Mouse (Mus musculus): ENCODE measurements around the gene Ctsd. TPM values are rescaled to one million over a fixed set of nuclear protein-coding genes. Genes with fewer than 3 reads are reported as not detected.

Ctsd gene
- polyA plus RNA-seq, 1 experiment from 2014 or later = 453 TPM

DNA sequence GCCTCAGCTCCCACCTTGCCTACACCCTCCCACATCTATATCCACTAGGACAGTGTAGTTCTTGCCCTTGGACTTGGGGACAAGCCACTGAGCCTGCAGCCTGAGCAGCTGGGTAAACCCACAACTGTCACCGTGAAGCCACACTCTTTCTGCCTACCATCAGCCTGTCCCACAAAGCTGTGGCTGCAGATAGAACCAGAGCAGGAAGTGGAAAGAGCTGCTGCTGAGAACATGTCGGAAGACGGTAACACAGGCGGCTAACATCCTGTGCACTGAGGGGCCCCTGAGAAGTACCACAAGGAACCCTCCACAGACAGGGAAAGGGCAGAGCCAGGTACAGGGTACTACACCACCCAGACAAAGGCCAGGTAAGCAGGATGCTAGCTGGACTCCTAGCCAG lies 6.7 kb downstream of the Ctsd start:
- Histone ChIP-seq H3K9me3 (ENCODE audit: low read length) (no peaks in the 10 kb centered on the region), H3K4me1 (ENCODE audit: insufficient read depth, low read length) (peaks cover 9% of the 10 kb centered on the region; the same call in 1 of the 2 replicates), H3K36me3 (ENCODE audit: insufficient read depth, low read length) (peaks cover 90% of the 10 kb centered on the region), H3K27me3 (ENCODE audit: insufficient read depth, low read length) (no peaks in the 10 kb centered on the region), H3K4me3 (ENCODE audit: low read length) (no peak overlapping the region), H3K4me2 (replicated peaks; ENCODE audit: low read depth, low read length) (no peak overlapping the region), H3K9ac (replicated peaks; ENCODE audit: low read length) (no peak overlapping the region), H3K27ac (ENCODE audit: low read length) (no peak overlapping the region)
- ATAC-seq (ENCODE audit: low FRiP score, low TSS enrichment) = no peak
- 90% methylated on average over 4 of the region's 4 CpGs for WGBS

GRCm38 (mm10) chr7:142379186-142379585 lies 8.7 kb downstream of the Ctsd start:
- Histone ChIP-seq H3K9me3 (ENCODE audit: low read length) (no peaks in the 10 kb centered on the region), H3K9ac (replicated peaks; ENCODE audit: low read length) (no peak overlapping the region), H3K27ac (ENCODE audit: low read length) (no peak overlapping the region), H3K4me3 (ENCODE audit: low read length) (no peak overlapping the region), H3K4me2 (replicated peaks; ENCODE audit: low read depth, low read length) (no peak overlapping the region), H3K4me1 (ENCODE audit: insufficient read depth, low read length) (no peaks in the 10 kb centered on the region), H3K36me3 (ENCODE audit: insufficient read depth, low read length) (peaks cover 86% of the 10 kb centered on the region), H3K27me3 (ENCODE audit: insufficient read depth, low read length) (no peaks in the 10 kb centered on the region)
- ATAC-seq (ENCODE audit: low FRiP score, low TSS enrichment) = no peak
- 79% methylated on average over 6 of the region's 6 CpGs for WGBS

GRCm38 (mm10) chr7:142377233-142377925 lies 10.5 kb downstream of the Ctsd start:
- Histone ChIP-seq H3K27me3 (ENCODE audit: insufficient read depth, low read length) (no peaks in the 10 kb centered on the region), H3K9ac (replicated peaks; ENCODE audit: low read length) (no peak overlapping the region), H3K4me1 (ENCODE audit: insufficient read depth, low read length) (peaks cover 9% of the 10 kb centered on the region; the same call in 1 of the 2 replicates), H3K4me2 (replicated peaks; ENCODE audit: low read depth, low read length) (no peak overlapping the region), H3K27ac (ENCODE audit: low read length) (no peak overlapping the region), H3K36me3 (ENCODE audit: insufficient read depth, low read length) (peaks cover 69% of the 10 kb centered on the region), H3K4me3 (ENCODE audit: low read length) (no peak overlapping the region), H3K9me3 (ENCODE audit: low read length) (no peaks in the 10 kb centered on the region)
- no peak for ATAC-seq (ENCODE audit: low FRiP score, low TSS enrichment)
- WGBS = 94% methylated on average over 14 of the region's 14 CpGs

- WGBS = 59% methylated on average over 4 of the region's 4 CpGs
These were observed 11.7 kb downstream of the Ctsd start for GRCm38 (mm10) chr7:142376096-142376495.

GRCm38 (mm10) chr7:142375261-142375724 lies 12.5 kb downstream of the Ctsd start:
- Histone ChIP-seq H3K27me3 (ENCODE audit: insufficient read depth, low read length) (peaks cover 15% of the 10 kb centered on the region), H3K4me2 (replicated peaks; ENCODE audit: low read depth, low read length) (no peak overlapping the region), H3K36me3 (ENCODE audit: insufficient read depth, low read length) (peaks cover 48% of the 10 kb centered on the region), H3K4me1 (ENCODE audit: insufficient read depth, low read length) (peaks cover 19% of the 10 kb centered on the region), H3K4me3 (ENCODE audit: low read length) (no peak overlapping the region), H3K9me3 (ENCODE audit: low read length) (no peaks in the 10 kb centered on the region), H3K9ac (replicated peaks; ENCODE audit: low read length) (no peak overlapping the region), H3K27ac (ENCODE audit: low read length) (no peak overlapping the region)
- 64% methylated on average over 6 of the region's 6 CpGs for WGBS
- ATAC-seq (ENCODE audit: low FRiP score, low TSS enrichment) = no peak

More at GRCm38 (mm10) chr7:142376096-142376495, 11.7 kb downstream of the Ctsd start:
- no peak for ATAC-seq (ENCODE audit: low FRiP score, low TSS enrichment)
- H3K9ac ChIP-seq (replicated peaks; ENCODE audit: low read length) = no peak overlapping the region
- H3K9me3 ChIP-seq (ENCODE audit: low read length) = no peaks in the 10 kb centered on the region
- H3K36me3 ChIP-seq (ENCODE audit: insufficient read depth, low read length) = peaks cover 56% of the 10 kb centered on the region
- H3K4me1 ChIP-seq (ENCODE audit: insufficient read depth, low read length) = peaks cover 19% of the 10 kb centered on the region
- H3K27ac ChIP-seq (ENCODE audit: low read length) = no peak overlapping the region
- no peak overlapping the region for H3K4me2 ChIP-seq (replicated peaks; ENCODE audit: low read depth, low read length)
- H3K4me3 ChIP-seq (ENCODE audit: low read length) = no peak overlapping the region
- peaks cover 12% of the 10 kb centered on the region for H3K27me3 ChIP-seq (ENCODE audit: insufficient read depth, low read length)

DNA sequence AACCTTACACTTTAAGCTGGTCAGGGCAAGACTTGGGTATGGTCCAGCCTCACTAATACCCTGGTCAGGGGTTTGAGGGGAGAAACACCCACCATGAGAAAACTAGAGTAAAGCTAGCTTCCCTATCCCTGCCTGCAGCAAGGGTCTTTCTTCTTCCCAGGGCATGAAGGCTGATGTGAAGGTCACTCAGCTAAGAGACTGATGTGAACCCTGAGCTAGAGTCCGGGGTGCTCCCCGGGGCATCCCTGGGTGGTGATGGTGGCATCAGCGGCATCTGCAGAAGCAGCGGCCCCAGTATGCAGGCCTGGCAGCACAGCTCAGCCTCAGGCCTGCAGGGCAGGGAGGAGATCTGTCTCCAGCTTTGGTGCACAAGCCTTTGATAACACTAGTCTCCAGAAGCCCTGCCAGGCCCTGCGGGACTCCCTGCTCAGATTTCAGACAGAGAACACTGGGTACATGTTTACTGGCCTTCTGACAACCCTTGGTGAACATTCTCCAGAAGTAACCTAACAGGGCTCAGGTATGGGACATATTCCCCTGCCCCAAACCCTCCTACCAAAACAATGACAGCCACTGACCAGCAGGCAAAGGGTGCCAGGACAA lies 13.3 kb downstream of the Ctsd start:
- WGBS = 82% methylated on average over 5 of the region's 5 CpGs
- H3K36me3 ChIP-seq (ENCODE audit: insufficient read depth, low read length) = peaks cover 40% of the 10 kb centered on the region
- no peak for ATAC-seq (ENCODE audit: low FRiP score, low TSS enrichment)
- no peak overlapping the region for H3K9ac ChIP-seq (replicated peaks; ENCODE audit: low read length)
- H3K27ac ChIP-seq (ENCODE audit: low read length) = no peak overlapping the region
- no peak overlapping the region for H3K4me2 ChIP-seq (replicated peaks; ENCODE audit: low read depth, low read length)
- peaks cover 19% of the 10 kb centered on the region for H3K4me1 ChIP-seq (ENCODE audit: insufficient read depth, low read length)
- H3K27me3 ChIP-seq (ENCODE audit: insufficient read depth, low read length) = peaks cover 15% of the 10 kb centered on the region
- no peak overlapping the region for H3K4me3 ChIP-seq (ENCODE audit: low read length)
- H3K9me3 ChIP-seq (ENCODE audit: low read length) = no peaks in the 10 kb centered on the region

DNA sequence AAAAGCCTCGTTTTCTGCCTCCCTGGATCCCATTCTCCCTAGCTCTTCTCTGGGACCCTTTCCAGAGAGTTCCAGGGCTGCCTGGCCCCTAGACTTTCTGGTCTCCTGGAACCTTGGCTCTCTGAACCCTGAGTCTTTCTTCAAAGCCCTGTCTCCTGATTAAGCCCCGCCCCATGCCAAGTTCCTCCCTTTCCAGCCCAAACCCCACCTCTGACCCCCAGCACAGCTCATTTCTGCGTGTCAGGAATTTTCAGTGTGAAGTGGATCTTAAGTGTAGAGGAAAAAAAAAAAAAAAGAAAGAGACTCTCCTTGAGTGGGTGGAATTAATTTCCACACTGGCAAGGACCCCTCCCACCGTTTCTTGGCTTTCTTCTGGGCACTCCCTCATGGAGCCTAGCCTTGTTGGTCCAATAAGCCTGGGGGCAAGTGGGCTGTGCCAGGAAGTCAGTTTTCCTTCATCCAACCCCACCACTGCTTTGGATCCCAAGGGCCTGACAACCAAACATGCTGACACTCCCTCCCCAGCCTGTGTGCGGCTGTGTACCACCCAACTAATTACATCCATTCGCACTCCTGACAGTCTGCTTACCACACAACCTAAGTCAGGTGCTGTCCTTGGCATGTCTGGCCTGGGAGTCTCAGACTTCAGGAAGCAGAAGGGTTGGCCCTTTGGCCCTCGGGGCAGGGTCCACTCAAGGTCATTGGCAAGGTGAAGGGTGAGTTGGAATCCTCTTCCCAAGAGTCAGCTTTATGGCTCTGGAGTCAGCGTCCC lies 14.0 kb downstream of the Ctsd start, which contains the start of gene Ifitm10:
TSS of gene Ifitm10 (minus strand) at position 113 of the 772 bp plus-strand sequence.
- no peaks in the 10 kb centered on the region for H3K9me3 ChIP-seq (ENCODE audit: low read length)
- H3K4me2 ChIP-seq (replicated peaks; ENCODE audit: low read depth, low read length) = peak within 1 kb of the TSS; percentile 92; the same call in 1 of the 2 replicates
- ATAC-seq (ENCODE audit: low FRiP score, low TSS enrichment) = no peak
- 62% methylated on average over 8 of the region's 8 CpGs for WGBS
- no peak within 1 kb of the TSS for H3K9ac ChIP-seq (replicated peaks; ENCODE audit: low read length)
- H3K36me3 ChIP-seq (ENCODE audit: insufficient read depth, low read length) = peaks cover 33% of the 10 kb centered on the region
- H3K4me1 ChIP-seq (ENCODE audit: insufficient read depth, low read length) = peaks cover 19% of the 10 kb centered on the region
- H3K27ac ChIP-seq (ENCODE audit: low read length) = no peak within 1 kb of the TSS
- no peak within 1 kb of the TSS for H3K4me3 ChIP-seq (ENCODE audit: low read length)
- peaks cover 15% of the 10 kb centered on the region for H3K27me3 ChIP-seq (ENCODE audit: insufficient read depth, low read length)

GRCm38 (mm10) chr7:142373039-142373438 lies 14.8 kb downstream of the Ctsd start:
- Histone ChIP-seq H3K4me1 (ENCODE audit: insufficient read depth, low read length) (peaks cover 19% of the 10 kb centered on the region), H3K4me2 (replicated peaks; ENCODE audit: low read depth, low read length) (no peak overlapping the region), H3K36me3 (ENCODE audit: insufficient read depth, low read length) (peaks cover 25% of the 10 kb centered on the region), H3K4me3 (ENCODE audit: low read length) (no peak overlapping the region), H3K27me3 (ENCODE audit: insufficient read depth, low read length) (peaks cover 15% of the 10 kb centered on the region), H3K9ac (replicated peaks; ENCODE audit: low read length) (no peak overlapping the region), H3K27ac (ENCODE audit: low read length) (no peak overlapping the region), H3K9me3 (ENCODE audit: low read length) (no peaks in the 10 kb centered on the region)
- WGBS = 73% methylated on average over 5 of the region's 5 CpGs
- ATAC-seq (ENCODE audit: low FRiP score, low TSS enrichment) = no peak

DNA sequence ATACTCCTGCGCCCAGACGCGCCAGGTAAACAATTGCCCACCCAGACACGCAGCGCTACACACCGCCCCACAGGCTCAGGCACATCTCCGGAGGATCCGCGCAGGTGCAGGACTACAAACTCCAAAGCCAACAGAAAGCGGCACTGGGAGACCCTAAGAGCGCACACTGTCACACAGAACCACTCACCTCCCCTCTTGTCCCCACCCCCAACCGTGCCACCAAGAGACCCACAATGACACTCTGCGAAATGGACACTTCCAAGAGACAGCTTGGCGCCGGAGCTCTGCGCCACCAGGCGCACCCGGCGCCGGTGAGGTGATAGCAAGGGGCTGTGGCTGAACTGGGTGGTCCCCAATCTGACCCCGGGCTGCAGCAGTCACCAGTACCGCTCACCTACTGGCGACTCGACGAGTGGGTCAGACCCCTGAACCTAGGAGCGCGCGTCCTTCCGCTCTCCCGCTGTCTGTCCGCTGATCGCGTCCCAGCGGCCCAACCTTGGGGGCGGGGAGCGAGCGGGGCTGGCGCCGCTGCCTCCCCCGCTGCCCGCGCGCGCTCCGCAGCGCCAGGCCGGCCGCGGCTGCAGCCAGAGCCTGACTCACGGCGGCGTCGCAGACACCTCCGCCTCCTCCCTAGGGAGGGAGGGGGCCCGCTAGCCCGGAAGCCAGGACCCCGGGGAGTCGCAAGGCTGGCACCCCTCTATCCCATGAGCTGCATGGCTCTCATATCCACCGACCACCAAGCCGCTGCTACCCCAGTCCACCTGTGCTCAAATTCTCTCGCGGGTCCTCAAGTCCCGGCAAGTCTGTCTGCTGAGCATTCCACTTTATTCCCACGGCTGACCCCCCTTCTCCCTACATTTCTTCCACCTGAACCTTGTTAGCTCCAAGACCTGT lies 15.8 kb downstream of the Ctsd start:
- Histone ChIP-seq H3K4me1 (ENCODE audit: insufficient read depth, low read length) (peaks cover 19% of the 10 kb centered on the region), H3K4me2 (replicated peaks; ENCODE audit: low read depth, low read length) (peak overlapping the region; percentile 92), H3K9ac (replicated peaks; ENCODE audit: low read length) (peak overlapping the region; percentile 58), H3K9me3 (ENCODE audit: low read length) (no peaks in the 10 kb centered on the region), H3K36me3 (ENCODE audit: insufficient read depth, low read length) (peaks cover 15% of the 10 kb centered on the region), H3K27me3 (ENCODE audit: insufficient read depth, low read length) (peaks cover 15% of the 10 kb centered on the region), H3K4me3 (ENCODE audit: low read length) (peak overlapping the region; percentile 53), H3K27ac (ENCODE audit: low read length) (no peak overlapping the region)
- 1% methylated on average over 59 of the region's 64 CpGs for WGBS
- peak; percentile 43 for ATAC-seq (ENCODE audit: low FRiP score, low TSS enrichment)

All from kidney, embryonic 16.5 days (tissue).